Mouse (Mus musculus): ENCODE results near the gene Tmem150b.

Gene Tmem150b

GRCm38 (mm10) chr7:4666871-4667270 lies 58.2 kb downstream of the Tmem150b start:
- in situ Hi-C loops (cut with MboI, MseI), result loop anchor here (25.0 kb wide), 1 partner anchor 1005 kb away; the partner anchor contains the start of gene Leng1

GRCm38 (mm10) chr7:4663742-4664141 lies 61.3 kb downstream of the Tmem150b start:
- in situ Hi-C loops (cut with MboI, MseI), result loop anchor here (25.0 kb wide), 1 partner anchor 1001 kb away; the partner anchor contains the start of gene Leng1

GRCm38 (mm10) chr7:4663179-4663578 lies 61.9 kb downstream of the Tmem150b start:
- in situ Hi-C loops (cut with MboI, MseI), result loop anchor here (25.0 kb wide), 1 partner anchor 1001 kb away; the partner anchor contains the start of gene Leng1

GRCm38 (mm10) chr7:4659911-4660443 lies 65.1 kb downstream of the Tmem150b start:
- in situ Hi-C loops (cut with MboI, MseI), result loop anchor here (25.0 kb wide), 1 partner anchor 998 kb away; the partner anchor contains the start of gene Leng1

GRCm38 (mm10) chr7:4658912-4659551 lies 66.0 kb downstream of the Tmem150b start, which contains the start of gene Ppp6r1:
Gene Ppp6r1 (minus strand): TSS chr7:4659019.
- in situ Hi-C loops (cut with MboI, MseI), result loop anchor here (25.0 kb wide), 1 partner anchor 997 kb away; the partner anchor contains the start of gene Leng1

GRCm38 (mm10) chr7:4658128-4658907 lies 66.7 kb downstream of the Tmem150b start:
- in situ Hi-C loops (cut with MboI, MseI), result loop anchor here (25.0 kb wide), 1 partner anchor 996 kb away; the partner anchor contains the start of gene Leng1

- in situ Hi-C loops (cut with MboI, MseI), result loop anchor here (25.0 kb wide), 1 partner anchor 995 kb away; the partner anchor contains the start of gene Leng1
These were observed 67.4 kb downstream of the Tmem150b start for GRCm38 (mm10) chr7:4657521-4658127.

Data from T-helper 2 cell (primary cell).